Mouse (Mus musculus) embryonic fibroblast, embryonic 13.5 days (primary cell): ENCODE results near the gene Atp23. TPM values are rescaled to one million over a fixed set of nuclear protein-coding genes. Genes with fewer than 3 reads are reported as not detected.

ENCODE experiments used
- H3K27ac ChIP-seq: 2 replicates; pipeline ENCODE4 v1.5.1; 2012; ENCODE audit warnings: low read length, control low read depth, inconsistent platforms; ENCODE audit not compliant: insufficient read depth
- H3K4me1 ChIP-seq: 2 replicates; pipeline ENCODE4 v1.6.1; 2011; ENCODE audit warnings: low read length; ENCODE audit not compliant: control insufficient read depth, insufficient read depth
- H3K4me3 ChIP-seq: 2 replicates; pipeline ENCODE4 v1.5.1; 2011; ENCODE audit warnings: mild to moderate bottlenecking, control low read depth, low read length; ENCODE audit not compliant: insufficient read depth
- CTCF ChIP-seq: IDR thresholded peaks from 2 replicates; pipeline ENCODE4 v1.5.1; 2011; ENCODE audit warnings: mild to moderate bottlenecking, control low read depth, low read length, moderate library complexity, borderline replicate concordance; ENCODE audit not compliant: insufficient read depth
- POLR2A ChIP-seq: IDR thresholded peaks from 2 replicates; pipeline ENCODE4 v1.6.1; 2011; ENCODE audit warnings: low read depth, mild to moderate bottlenecking, control low read depth, low read length, moderate library complexity
- polyA plus RNA-seq: library from polyadenylated mRNA; stranded (reverse); fragments of >200 nt; gene quantifications from 2 replicates; pipeline ENCODE4 v1.2.4, GENCODE M21; 2011; ENCODE audit warnings: low read depth; ENCODE audit not compliant: missing spikeins, insufficient read length

The Atp23 gene
- polyA plus RNA-seq, 1 experiment = 4.7 TPM

DNA sequence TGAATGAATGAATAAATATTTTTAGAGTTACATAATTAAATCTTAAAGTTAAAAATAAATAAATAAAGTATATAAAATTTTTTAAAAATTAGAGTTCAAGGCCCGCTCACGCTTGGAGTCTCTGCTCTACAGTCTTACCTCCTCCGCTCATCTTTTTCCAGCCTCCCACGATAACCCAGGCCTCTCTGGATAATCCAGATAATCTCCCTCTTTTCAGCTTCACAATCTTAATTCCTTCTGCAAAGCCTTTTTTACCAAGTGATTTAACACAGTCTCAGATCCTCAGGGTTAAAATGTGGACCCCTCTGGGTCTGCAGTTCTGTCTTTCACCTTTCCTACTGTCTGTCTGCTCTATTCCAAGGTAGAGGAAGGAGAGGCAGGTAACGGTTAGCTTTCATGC is 13.1 kb upstream of the Atp23 start:
- H3K4me1 ChIP-seq = no peaks in the 10 kb centered on the region
- TF ChIP-seq CTCF (no peak), POLR2A (no peak)
- H3K27ac ChIP-seq = no peak overlapping the region
- no peak overlapping the region for H3K4me3 ChIP-seq

DNA sequence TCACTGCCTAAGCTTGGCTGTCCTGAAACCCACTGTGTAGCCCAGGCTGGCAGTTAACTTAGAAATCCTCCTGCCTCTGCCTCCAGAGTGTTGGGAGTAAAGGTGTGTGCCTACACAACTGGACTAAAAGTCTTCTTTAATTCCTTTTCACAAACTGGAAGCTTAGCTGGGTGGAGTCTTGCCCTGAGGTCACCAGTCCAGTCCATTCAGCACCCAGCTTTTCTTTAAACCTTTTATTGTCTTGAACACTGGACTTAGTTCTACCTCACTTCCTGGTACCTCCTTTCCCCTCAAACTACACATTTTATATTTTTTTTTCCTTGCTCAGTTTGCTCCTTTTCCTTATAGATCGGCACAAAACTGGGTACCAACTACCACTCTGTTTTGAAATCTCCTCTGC is 10.3 kb upstream of the Atp23 start:
- Histone ChIP-seq H3K4me1 (no peaks in the 10 kb centered on the region), H3K4me3 (no peak overlapping the region), H3K27ac (no peak overlapping the region)
- TF ChIP-seq CTCF = no peak
- no peak for TF ChIP-seq POLR2A

DNA sequence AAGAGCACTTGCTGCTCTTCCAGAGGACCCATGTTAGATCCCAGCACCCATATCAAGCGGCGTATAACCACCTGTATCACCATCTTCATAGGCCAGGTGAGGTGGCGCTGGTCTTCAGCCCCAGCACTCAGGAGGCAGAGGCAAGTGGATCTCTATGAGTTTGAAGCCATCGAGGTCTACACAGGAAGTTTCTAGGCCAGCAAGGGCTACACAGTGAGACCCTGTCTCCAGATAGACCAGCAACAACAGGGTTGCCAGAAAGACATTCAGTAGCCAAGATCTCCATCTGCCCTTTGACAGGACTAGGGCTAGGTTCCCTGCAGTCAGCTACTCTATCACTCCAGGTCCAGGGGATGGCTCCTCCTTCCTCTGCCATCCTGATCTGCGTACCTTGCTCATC is 5.7 kb upstream of the Atp23 start:
- Histone ChIP-seq H3K27ac (no peak overlapping the region), H3K4me1 (no peaks in the 10 kb centered on the region), H3K4me3 (no peak overlapping the region)
- TF ChIP-seq CTCF (no peak), POLR2A (no peak)

DNA sequence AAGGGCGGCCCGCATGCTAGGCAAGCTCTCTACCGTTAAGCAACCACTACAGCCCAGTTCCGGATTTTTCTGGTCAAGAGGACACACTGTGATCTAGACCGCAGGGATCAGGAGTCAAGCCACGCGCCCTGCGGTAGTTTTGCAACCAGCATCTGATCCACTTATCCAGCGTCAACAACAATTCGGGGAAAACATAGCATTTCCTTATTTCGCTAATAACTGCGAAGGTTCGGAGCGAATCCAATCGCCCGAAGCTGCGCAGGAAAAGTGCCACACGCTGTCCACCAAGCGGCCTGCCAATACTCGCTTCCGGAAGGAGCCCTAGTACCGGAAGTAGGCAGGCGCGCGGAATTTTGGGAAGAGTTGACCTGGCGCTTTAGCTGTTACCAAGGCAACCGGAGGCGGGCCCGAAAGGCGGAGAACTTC is 4.5 kb upstream of the Atp23 start:
- H3K4me3 ChIP-seq = peak overlapping the region; percentile 37
- no peaks in the 10 kb centered on the region for H3K4me1 ChIP-seq
- no peak for TF ChIP-seq CTCF
- TF ChIP-seq POLR2A = peak; percentile 92
- peak overlapping the region; percentile 63 for H3K27ac ChIP-seq

DNA sequence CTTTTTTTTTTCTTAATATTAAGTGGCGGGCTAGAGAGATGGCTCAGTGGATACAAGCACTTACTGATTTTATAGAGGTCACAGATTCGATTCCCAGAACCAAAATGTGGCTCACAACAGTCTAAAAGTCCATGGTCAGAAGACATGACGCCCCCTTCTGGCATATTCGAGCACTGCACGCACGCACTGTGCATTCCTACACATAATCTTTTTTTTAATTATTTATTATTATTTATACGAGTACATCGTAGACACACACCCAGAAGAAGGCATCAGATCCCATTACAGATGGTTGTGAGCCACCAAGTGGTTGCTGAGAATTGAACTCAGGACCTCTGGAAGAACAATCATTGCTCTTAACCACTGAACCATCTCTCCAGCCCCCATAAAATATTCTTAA is 3.9 kb upstream of the Atp23 start:
- no peak overlapping the region for H3K27ac ChIP-seq
- TF ChIP-seq CTCF (peak; percentile 33; the same call in 1 of the 2 replicates), POLR2A (no peak)

DNA sequence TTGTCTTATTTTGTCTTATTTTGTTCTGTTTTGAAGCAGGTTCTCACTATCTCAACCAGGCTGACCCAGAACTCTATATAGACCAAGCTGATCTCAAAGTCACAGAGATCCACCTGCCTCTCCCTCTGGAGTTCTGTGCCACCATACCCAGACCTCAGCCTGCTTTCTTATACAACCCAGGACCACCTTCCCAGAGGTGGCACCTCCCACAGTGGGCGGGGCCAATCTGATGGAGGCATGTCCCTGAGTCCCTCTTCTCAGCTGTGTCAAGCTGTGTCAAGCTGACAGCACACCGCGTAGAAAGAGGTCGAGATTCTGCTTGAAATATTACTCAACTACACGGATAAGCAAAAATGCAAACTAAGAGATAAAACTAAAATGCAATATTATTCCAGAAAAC is 3.1 kb upstream of the Atp23 start:
- TF ChIP-seq POLR2A (no peak), CTCF (no peak)
- peaks cover 2% of the 10 kb centered on the region; the same call in 1 of the 2 replicates for H3K4me1 ChIP-seq
- H3K27ac ChIP-seq = no peak overlapping the region
- no peak overlapping the region for H3K4me3 ChIP-seq

More for the DNA sequence above, 3.9 kb upstream of the Atp23 start:
- Histone ChIP-seq H3K4me1 (no peaks in the 10 kb centered on the region), H3K4me3 (peak overlapping the region; percentile 37; the same call in 1 of the 2 replicates)

DNA sequence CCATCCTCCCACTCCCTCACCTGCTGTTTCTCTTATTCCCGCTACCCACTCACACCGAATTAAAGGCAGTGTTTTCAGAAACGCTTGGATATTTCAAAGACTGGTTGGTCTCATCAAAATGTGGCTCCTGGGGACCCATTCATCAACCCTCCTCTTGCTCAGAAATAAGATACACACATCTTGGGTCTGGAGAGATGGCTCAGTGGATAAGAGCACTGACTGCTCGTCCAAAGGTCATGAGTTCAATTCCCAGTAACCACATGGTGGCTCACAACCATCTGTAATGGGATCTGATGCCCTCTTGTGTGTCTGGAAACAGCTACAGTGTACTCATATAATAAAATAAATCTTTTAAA is 311 bp upstream of the Atp23 start:
- TF ChIP-seq POLR2A = no peak
- no peak for TF ChIP-seq CTCF
- Histone ChIP-seq H3K4me3 (0 out of 2 replicates have a peak overlapping the region, but pooled peaks have one; percentile 12), H3K4me1 (peaks cover 2% of the 10 kb centered on the region; the same call in 1 of the 2 replicates), H3K27ac (no peak overlapping the region)

DNA sequence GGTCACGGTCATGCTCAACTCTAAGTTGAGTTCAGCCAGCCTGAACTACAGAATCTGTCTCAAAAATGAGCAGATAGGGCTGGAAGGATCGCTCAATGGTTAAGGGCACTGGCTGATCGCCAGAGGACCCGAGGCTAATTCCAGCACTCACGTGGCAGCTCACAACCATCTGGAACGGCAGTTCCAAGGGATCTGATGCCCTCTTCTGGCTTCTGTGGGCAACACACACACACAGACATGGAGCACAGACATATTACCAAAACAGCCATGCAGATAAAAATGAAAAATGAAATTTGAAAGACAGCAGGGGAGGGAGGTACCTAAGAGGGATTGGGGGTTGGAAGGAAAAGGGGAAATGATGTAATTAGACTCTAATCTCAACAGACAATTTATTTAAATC is 5.3 kb downstream of the Atp23 start:
- TF ChIP-seq CTCF (no peak), POLR2A (no peak)
- Histone ChIP-seq H3K4me3 (no peak overlapping the region), H3K4me1 (peaks cover 2% of the 10 kb centered on the region; the same call in 1 of the 2 replicates), H3K27ac (no peak overlapping the region)

DNA sequence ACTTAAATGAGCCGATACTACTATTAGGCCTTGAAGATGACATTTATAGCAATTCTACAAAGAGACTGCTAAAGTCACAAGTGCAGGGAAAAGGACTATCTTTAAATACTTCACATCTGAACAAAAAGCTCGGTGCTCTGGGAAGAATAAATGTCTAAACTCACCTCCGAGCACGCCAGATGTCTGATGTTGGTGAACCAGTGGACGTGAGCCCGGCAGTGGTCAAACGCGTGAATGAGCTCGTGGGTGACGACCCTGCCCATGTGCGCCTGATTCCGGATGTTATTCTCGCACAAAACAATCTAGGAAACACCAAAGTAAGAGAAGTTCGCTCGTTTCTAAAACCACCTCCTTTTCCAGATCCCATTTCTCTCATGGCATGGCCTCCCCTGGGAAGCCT is 7.1 kb downstream of the Atp23 start:
- TF ChIP-seq CTCF (no peak), POLR2A (no peak)
- Histone ChIP-seq H3K4me1 (no peaks in the 10 kb centered on the region), H3K27ac (no peak overlapping the region), H3K4me3 (no peak overlapping the region)

DNA sequence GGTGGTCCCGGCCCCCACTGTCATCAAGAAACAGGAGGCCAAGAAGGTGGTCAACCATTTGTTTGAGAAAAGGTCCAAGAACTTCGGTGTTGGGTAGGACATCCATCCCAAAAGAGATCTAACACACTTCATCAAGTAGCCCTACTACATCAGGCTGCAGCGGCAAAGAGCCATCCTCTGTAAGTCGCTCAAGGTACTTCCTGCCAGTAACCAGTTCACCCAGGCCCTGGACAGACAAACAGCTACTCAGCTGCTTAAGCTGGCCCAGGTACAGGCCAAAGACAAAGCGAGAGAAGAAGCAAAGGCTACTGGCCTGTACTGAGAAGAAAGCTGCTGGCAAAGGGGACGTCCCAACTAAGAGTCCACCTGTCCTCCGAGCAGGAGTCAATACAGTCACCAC is 8.0 kb downstream of the Atp23 start:
- no peaks in the 10 kb centered on the region for H3K4me1 ChIP-seq
- no peak overlapping the region for H3K27ac ChIP-seq
- H3K4me3 ChIP-seq = no peak overlapping the region
- TF ChIP-seq CTCF (no peak), POLR2A (no peak)

DNA sequence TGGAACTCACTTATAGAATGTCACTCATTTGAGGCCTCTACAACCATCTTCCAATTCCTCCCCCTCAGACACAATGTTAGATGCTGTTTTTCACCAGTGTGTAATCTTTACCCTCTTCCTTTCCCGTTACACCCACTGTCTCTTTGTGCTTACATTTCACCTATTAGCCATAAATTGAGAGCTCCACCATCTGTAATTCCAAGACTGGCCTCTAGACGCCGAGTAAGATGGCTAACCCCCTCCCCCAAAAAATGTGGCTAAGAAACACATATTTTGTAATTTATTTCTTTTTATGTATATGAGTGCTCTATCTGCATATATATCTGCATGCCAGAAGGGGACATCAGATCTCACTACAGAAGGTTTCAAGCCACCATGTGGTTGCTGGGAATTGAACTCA is 27.4 kb downstream of the Atp23 start:
- TF ChIP-seq POLR2A (no peak), CTCF (no peak)
- Histone ChIP-seq H3K4me3 (no peak overlapping the region), H3K4me1 (no peaks in the 10 kb centered on the region), H3K27ac (no peak overlapping the region)
